ENCODE assay signal across 23 mouse cellular contexts in the genomic region with DNA sequence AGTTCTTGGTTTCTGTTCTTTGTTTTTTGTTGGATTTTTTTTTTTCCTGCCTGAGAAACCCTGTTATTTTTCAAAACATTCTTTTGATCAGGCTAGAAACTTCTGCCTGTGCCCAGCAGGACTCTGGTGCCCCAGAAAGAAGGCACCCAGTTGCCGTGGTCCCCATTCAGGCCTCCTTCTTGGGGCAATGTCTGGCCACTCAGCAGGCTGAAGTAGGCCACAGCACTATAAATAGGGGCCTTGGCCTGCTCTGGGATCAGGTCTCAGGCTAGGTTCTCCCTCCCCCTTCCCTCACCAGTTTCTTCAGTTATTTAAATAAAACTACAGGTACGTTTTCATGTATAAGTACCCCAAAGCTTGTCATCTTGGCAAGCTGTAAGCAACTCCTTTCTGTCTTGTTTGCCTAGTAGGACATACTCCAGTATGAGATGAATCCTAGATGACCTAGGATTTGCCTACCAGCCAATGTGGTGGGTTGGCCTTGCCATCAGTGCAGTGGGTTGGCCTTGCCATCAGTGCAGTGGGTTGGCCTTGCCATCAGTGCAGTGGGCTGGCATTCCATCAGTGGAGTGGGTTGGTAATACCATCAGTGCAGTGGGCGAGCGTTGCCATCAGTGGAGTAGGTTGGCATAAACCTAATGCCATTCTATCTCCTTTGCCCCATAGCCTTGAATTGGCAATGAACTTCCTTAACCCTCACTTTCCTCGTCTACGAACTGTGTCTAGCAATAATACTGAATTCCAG.
DNase-seq lines count a peak whose midpoint lies in the region; TF ChIP-seq lines count a peak whose summit lies in the region.
"Had no signal": no experiment of that assay in that cellular context is flagged by ENCODE, and none has a peak within 500 bp of the region (broad histone marks: within the 10 kb centered on the region; RNA-seq: fewer than 3 reads in every experiment).

No protein-coding gene starts in this region.

- H3K9me3 ChIP-seq in limb, embryonic 10.5 days (replicated peaks), result no peaks in the 10 kb centered on the region
- H3K9me3 ChIP-seq: embryonic facial prominence, embryonic 10.5 days; embryonic facial prominence, embryonic 13.5 days; forebrain, embryonic 12.5 days; forebrain, embryonic 15.5 days; hindbrain, embryonic 12.5 days; hindbrain, embryonic 15.5 days had no signal

- no peaks in the 10 kb centered on the region for H3K27me3 ChIP-seq in limb, embryonic 10.5 days (ENCODE audit: low read depth, poor library complexity, severe bottlenecking)
- H3K27me3 ChIP-seq: embryonic facial prominence, embryonic 13.5 days; forebrain, embryonic 12.5 days; forebrain, embryonic 15.5 days; hindbrain, embryonic 12.5 days; hindbrain, embryonic 15.5 days had no signal

- 90% methylated on average over 6 of the region's 6 CpGs for WGBS in limb, embryonic 10.5 days

- TF ChIP-seq CTCF in gastrocnemius, adult 2 months (IDR thresholded peaks at IDR 0.05), result no peak
- no peak; the same call in 1 of the 2 replicates for TF ChIP-seq CTCF in layer of hippocampus, adult 2 months (conservative IDR thresholded peaks at IDR 0.05)

- H3K4me1 ChIP-seq in limb, embryonic 10.5 days, result 0 out of 2 replicates have a peak, but pooled peaks cover 5% of the 10 kb centered on the region
- H3K4me1 ChIP-seq: hindbrain, embryonic 12.5 days had no signal

- peak; percentile 71 for DNase-seq in gastrocnemius, adult 2 months
- DNase-seq in gastrocnemius, postnatal 4 days (ENCODE audit: low spot score in 2 of 2), result no peak
- DNase-seq in layer of hippocampus, adult 2 months (ENCODE audit: low spot score in 2 of 2), result no peak
- no peak for DNase-seq in layer of hippocampus, adult 11-12 months (ENCODE audit: low spot score)
- peak; percentile 13 for DNase-seq in right cerebral cortex, adult 18-20 months
- DNase-seq in right cerebral cortex, postnatal 36 days (ENCODE audit: low spot score in 2 of 2), result no peak
- DNase-seq in limb, embryonic 10.5 days (ENCODE audit: low spot score), result no peak
- DNase-seq: adrenal gland, adult 8-10 months; adrenal gland, postnatal 25 days; cerebellum, adult 11-12 months; cerebellum, adult 8-10 months; cerebellum, postnatal 10 days; cerebellum, postnatal 36 days; embryo, embryonic 11 days; gastrocnemius, postnatal 10 days; heart, adult 2 months had no signal

- intact Hi-C loops in gastrocnemius, adult 2 months (cut with DNase I), result loop anchor here (2.0 to 5.0 kb wide), 2 partner anchors 56 to 68 kb away; partner anchors contain the start of gene Gprc5b

- H3K36me3 ChIP-seq in limb, embryonic 10.5 days, result no peaks in the 10 kb centered on the region
- H3K36me3 ChIP-seq: embryonic facial prominence, embryonic 10.5 days; embryonic facial prominence, embryonic 13.5 days; forebrain, embryonic 12.5 days; forebrain, embryonic 15.5 days; hindbrain, embryonic 12.5 days; hindbrain, embryonic 15.5 days had no signal

- H3K27ac ChIP-seq in gastrocnemius, adult 2 months, result peak overlapping the region; percentile 83
- H3K27ac ChIP-seq in layer of hippocampus, adult 2 months, result peak overlapping the region; percentile 56
- H3K27ac ChIP-seq in limb, embryonic 10.5 days, result no peak overlapping the region
- H3K27ac ChIP-seq: embryonic facial prominence, embryonic 10.5 days; embryonic facial prominence, embryonic 13.5 days; forebrain, embryonic 12.5 days; forebrain, embryonic 15.5 days; heart, adult 2 months; hindbrain, embryonic 12.5 days; hindbrain, embryonic 15.5 days had no signal

- H3K4me3 ChIP-seq in gastrocnemius, adult 2 months, result peak overlapping the region; percentile 56
- no peak overlapping the region for H3K4me3 ChIP-seq in layer of hippocampus, adult 2 months
- no peak overlapping the region for H3K4me3 ChIP-seq in limb, embryonic 10.5 days
- H3K4me3 ChIP-seq: embryonic facial prominence, embryonic 10.5 days; embryonic facial prominence, embryonic 13.5 days; erythroblast, embryonic 14.5 days; forebrain, embryonic 12.5 days; forebrain, embryonic 15.5 days; heart, adult 2 months; hindbrain, embryonic 12.5 days; hindbrain, embryonic 15.5 days had no signal

Comparison
In these comparisons a context has a peak if more than half of its experiments do, and no peak if none do; other contexts are left out.
1. DNase-seq: peak in gastrocnemius, adult 2 months (single experiment) and right cerebral cortex, adult 18-20 months (single experiment); none in gastrocnemius, postnatal 4 days (0 of 2), layer of hippocampus, adult 2 months (0 of 2), layer of hippocampus, adult 11-12 months (single experiment), right cerebral cortex, postnatal 36 days (0 of 2) and limb, embryonic 10.5 days (single experiment).